Mouse (Mus musculus) heart, adult 2 months (tissue): ENCODE data around the gene Rb1.

Experiments
- CTCF ChIP-seq: fragments of 200-600 bp; IDR thresholded peaks from 2 replicates; pipeline ENCODE4 v1.8.1; 2022; ENCODE audit warnings: antibody characterized with exemption, mild to moderate bottlenecking, moderate library complexity
- POLR2A ChIP-seq: fragments of 200-500 bp; IDR thresholded peaks from 2 replicates; pipeline ENCODE4 v1.6.1; 2011; ENCODE audit warnings: mild to moderate bottlenecking, low read depth, low read length, control low read depth; ENCODE audit not compliant: insufficient read depth

DNA sequence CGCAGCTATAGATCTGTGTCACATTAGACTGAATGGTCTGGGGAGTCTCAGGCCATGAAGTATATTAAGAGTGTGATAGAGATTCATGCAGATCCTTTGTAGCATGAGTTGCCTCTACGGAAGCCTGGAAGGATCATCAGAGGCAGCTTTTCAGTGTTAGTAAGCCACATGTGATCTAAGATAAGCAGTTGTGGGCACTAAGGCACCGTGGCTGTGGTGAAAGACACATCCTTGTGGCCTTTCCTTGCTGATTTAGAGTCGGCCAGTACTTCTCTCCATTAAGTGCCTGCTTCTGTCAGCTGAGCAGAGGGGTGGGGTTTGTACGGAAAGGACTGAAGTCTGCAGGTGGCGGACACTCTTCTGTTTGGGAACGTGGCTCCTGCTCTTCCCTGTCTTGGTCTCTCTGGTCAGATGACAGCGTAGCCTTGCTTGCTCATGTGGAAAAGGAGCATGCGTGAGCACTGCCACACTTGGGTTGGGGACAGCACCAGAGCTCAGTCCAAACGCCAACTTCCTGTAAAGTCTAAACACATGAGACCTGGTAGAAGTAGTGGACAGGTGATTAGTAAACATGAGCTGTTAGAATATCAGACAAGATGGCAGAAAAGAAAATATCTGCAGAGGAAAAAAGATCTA is 162.1 kb downstream of the Rb1 start:
- no peak for TF ChIP-seq CTCF
- no peak for TF ChIP-seq POLR2A
